Mouse (Mus musculus) urinary bladder, postnatal 14 days (tissue): Measurements from ENCODE around the gene Fxn.

ENCODE experiments used
- DNase-seq: peaks from one replicate; pipeline ENCODE4 v3.0.0; 2021; ENCODE audit warnings: low spot score

Gene Fxn

GRCm38 (mm10) chr19:24280601-24281228 is at the start of gene Fxn:
TSS of gene Fxn (minus strand) at chr19:24280605.
- no peak for DNase-seq

GRCm38 (mm10) chr19:24327921-24328320 is 47.5 kb upstream of the Fxn start:
- DNase-seq = no peak

GRCm38 (mm10) chr19:24326969-24327368 is 46.6 kb upstream of the Fxn start:
- DNase-seq = no peak

- no peak for DNase-seq
Measured at GRCm38 (mm10) chr19:24325692-24326091, 45.3 kb upstream of the Fxn start.

- no peak for DNase-seq
Measured at GRCm38 (mm10) chr19:24323841-24324613, 43.6 kb upstream of the Fxn start.

GRCm38 (mm10) chr19:24321900-24322311 is 41.5 kb upstream of the Fxn start:
- no peak for DNase-seq

GRCm38 (mm10) chr19:24321211-24321899 is 41.0 kb upstream of the Fxn start:
- DNase-seq = no peak

- DNase-seq = no peak
Measured at GRCm38 (mm10) chr19:24318172-24318571, 37.8 kb upstream of the Fxn start.

GRCm38 (mm10) chr19:24317731-24318130 is 37.3 kb upstream of the Fxn start:
- no peak for DNase-seq

GRCm38 (mm10) chr19:24317038-24317591 is 36.7 kb upstream of the Fxn start:
- no peak for DNase-seq

GRCm38 (mm10) chr19:24316060-24316725 is 35.8 kb upstream of the Fxn start:
- DNase-seq = no peak

GRCm38 (mm10) chr19:24315234-24315633 is 34.8 kb upstream of the Fxn start:
- no peak for DNase-seq

GRCm38 (mm10) chr19:24314676-24315075 is 34.3 kb upstream of the Fxn start:
- no peak for DNase-seq

GRCm38 (mm10) chr19:24312556-24313342 is 32.3 kb upstream of the Fxn start:
- DNase-seq = no peak

GRCm38 (mm10) chr19:24312046-24312445 is 31.6 kb upstream of the Fxn start:
- no peak for DNase-seq

GRCm38 (mm10) chr19:24308305-24308705 is 27.9 kb upstream of the Fxn start:
- no peak for DNase-seq

- no peak for DNase-seq
Measured at GRCm38 (mm10) chr19:24307271-24308221, 27.1 kb upstream of the Fxn start.

- DNase-seq = no peak
Measured at GRCm38 (mm10) chr19:24306351-24306750, 25.9 kb upstream of the Fxn start.

- no peak for DNase-seq
Measured at GRCm38 (mm10) chr19:24302198-24302597, 21.8 kb upstream of the Fxn start.

GRCm38 (mm10) chr19:24301768-24302148 is 21.4 kb upstream of the Fxn start:
- no peak for DNase-seq
